Mouse (Mus musculus) frontal cortex, postnatal 25 days (tissue): ENCODE data around the gene Ung.

Experiments used
- DNase-seq, 2 experiments: peaks; one replicate each; pipeline ENCODE4 v3.0.0; 2022; ENCODE audit warnings: low spot score in 2 of 2

The Ung gene

DNA sequence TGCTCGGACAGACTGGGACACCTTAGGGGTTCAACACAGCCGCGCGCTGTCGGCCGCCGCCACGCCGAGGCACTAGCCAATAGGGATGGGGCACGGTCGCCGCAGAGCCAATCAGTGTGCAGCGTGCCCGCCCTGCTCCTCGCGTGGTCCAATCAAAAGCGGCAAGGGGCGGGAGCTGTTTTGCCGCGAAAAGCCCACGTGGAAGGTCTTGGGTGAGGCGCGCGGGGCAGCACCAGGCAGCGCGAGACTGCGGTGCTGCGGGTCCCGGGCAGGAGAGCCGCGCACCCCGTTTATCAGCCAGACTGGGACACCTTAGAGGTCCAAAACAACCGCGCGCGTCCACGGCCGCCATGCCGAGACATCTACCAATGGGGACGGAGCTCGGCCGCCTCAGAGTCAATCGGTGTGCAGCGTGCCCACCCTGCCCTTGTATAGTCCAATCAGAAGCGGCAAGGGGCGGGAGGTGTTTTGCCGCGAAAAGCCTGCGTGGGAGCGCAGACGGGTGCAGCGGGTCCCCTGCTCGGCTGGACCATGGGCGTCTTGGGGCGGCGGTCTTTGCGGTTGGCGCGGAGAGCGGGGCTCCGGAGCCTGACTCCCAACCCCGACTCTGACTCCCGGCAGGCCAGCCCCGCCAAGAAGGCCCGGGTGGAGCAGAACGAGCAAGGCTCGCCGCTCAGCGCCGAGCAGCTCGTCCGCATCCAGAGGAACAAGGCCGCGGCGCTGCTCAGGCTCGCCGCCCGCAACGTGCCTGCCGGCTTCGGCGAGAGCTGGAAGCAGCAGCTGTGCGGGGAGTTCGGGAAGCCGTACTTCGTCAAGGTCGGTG is 723 bp downstream of the Ung start:
- DNase-seq, result peak; percentile 87

DNA sequence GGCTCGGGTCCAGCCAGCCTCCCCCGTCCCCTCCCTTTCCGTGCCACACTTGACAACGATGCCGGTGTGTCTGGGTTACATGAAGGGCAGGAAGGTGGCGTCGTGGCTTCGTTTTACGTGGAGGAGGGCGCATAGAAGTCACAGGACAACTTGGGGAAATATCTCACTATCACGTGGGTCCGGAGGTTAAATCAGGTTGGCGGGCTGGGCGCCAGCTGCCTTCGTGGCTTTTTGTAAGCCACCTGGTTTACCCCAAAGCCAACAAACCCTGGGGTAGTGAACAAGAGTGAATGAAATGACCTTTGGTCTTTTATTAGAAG is 1.3 kb downstream of the Ung start:
- no peak for DNase-seq

DNA sequence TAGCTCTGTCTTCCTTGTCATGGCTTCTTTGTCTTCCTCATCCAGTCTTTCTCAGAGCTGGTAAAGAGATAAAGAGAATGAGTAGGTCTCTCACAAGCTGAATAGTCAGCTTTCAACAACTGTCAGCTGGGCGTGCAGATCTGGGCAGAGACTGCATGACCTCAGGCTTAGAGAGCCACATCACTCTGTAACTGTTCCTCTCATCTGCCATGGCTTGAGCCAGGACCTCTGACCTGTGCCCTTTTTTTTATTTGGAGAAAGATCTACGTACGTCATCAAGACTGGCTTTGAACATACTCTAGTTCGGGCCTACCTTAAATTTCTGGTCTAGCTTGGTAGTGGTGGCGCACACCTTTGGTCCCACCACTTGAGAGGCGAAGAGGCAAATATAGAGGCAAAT is 2.7 kb downstream of the Ung start:
- DNase-seq, result no peak

DNA sequence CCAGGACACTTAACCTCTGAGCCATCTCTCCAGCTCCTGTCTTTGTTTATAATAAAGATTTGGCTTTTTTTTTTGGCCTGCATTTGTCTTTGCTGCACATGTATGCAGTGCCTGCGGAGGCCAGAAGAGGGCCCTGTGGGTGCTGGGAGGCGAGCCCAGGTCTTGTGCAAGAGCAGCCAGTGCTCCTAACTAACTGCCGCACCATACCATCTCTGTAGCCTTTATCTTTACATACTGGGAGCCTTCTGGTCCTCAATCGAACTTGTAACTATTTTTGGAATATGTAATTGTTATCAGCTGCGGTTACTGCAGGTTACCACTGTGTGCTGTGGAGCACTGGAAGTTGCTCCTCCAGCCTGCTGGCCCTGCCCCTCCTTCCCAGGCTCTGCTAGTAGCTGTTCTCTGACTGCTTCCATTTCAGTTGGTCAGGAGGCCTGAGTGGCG is 3.9 kb downstream of the Ung start:
- peak in 1 of 2 experiments; percentile 22 for DNase-seq

DNA sequence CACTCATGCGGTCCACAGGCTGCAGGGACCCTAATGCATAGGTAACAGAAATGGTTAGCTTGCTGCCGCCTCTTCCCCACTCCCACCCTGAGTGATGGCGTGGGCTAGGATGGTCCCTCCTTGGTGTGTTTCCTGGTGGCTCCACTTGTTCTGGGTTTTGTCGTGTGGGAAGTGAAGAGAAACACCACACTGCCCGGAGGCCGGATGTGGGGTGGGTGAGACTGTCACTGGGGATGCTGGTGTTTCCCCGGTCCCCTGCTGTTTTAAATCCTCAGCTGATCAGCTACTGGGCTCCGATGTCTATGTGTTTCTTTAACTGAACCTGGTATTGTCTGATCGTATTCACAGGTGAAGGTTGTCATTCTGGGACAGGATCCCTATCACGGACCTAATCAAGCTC is 5.3 kb downstream of the Ung start:
- no peak for DNase-seq

DNA sequence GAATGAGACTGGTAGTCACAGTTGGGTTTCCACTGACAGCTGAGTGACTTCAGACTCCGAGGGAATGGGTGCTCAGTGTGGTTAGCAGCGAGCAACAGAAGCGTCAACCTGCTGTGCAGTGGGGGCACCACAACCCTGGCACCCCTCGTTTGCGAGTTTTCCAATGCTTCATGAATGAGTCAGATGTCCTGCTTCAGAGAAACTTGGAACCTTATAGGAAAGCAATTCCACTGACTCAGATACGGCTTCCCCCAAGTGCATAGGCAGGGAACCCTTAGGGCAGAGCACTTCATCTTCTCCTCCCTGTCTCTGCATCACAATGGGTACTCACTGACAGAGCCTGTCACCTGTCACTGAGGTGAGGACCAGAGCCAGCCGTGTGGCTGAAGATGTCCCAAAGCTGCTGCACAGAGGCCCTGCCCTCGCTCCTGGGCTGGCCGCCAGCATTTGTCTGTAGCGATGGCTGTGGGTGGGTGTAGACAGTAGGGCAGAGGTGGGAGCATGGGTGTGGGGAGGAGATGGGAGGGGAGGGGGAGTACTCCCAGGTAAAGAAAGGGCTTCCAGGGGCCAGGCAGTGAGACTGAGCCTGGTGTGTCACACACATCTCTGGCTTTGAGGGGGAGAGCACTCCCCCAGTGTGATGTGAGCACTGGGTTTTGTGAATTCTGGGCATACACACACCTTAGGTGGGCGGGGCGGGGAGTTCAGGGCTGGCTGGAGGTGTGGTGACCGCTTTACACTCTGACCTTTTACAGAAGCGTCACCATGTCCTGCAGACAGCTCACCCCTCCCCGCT is 7.5 kb downstream of the Ung start:
- DNase-seq, result no peak

DNA sequence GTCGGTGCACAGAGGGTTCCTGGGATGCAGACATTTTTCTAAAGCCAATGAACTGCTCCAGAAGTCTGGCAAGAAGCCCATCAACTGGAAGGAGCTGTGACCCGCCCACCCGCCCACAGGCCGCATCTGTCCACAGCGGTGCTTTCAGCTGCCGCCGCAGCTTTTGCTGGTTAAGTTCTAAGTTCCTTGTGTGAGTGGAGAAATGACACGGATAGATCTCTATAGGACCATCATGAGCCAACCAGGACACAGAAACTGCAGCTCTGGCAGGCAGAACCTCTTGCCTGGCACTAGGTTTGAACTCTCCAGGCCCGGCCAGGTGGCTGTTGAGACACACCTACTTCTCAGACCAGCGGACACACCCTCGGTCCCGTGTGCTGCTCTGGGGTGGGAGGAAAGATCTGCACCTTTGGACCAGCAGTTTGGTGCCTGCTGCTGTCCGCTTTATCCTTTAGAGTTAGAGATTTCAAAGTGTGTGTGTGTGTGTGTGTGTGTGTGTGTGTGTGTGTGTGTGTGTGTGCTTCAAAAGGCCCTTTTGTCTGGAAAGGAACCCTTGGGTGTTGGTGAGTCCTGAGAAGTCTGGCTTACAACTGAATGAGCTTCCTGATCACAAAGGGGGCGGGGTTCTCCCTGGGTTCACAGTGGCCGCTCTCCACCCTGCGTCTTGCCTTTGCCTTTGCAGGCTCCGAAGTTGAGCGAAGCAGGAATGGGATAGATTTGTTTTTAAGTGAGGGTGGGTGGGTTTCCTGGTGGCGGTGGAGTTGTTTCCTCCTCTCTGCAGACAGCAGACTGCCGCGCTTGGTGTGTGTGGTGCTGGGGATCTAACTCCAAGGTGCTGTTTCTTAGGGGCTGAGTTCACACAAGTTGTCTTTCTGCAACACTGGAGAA is 8.3 kb downstream of the Ung start:
- DNase-seq, result no peak

DNA sequence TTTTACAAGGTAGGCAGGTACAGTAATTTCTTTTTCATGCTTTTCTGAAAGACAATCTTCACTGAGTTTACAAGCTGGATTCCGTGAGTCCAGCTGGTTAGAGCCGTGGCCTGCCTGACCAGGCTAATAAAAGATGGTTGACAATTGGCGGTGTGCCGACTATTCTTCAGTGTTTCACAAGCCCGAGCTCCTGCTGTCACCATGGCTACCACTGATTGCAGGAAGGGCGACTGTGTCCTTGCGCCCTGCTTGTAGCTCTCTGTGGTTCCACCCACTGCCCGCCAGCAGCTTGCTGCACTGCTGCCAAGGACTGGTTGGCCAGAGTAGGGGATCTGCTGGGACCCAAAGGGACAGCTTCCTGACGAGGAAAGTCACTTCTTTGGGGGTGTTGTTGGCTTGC is 9.0 kb downstream of the Ung start:
- peak; percentile 46 to 55 for DNase-seq

DNA sequence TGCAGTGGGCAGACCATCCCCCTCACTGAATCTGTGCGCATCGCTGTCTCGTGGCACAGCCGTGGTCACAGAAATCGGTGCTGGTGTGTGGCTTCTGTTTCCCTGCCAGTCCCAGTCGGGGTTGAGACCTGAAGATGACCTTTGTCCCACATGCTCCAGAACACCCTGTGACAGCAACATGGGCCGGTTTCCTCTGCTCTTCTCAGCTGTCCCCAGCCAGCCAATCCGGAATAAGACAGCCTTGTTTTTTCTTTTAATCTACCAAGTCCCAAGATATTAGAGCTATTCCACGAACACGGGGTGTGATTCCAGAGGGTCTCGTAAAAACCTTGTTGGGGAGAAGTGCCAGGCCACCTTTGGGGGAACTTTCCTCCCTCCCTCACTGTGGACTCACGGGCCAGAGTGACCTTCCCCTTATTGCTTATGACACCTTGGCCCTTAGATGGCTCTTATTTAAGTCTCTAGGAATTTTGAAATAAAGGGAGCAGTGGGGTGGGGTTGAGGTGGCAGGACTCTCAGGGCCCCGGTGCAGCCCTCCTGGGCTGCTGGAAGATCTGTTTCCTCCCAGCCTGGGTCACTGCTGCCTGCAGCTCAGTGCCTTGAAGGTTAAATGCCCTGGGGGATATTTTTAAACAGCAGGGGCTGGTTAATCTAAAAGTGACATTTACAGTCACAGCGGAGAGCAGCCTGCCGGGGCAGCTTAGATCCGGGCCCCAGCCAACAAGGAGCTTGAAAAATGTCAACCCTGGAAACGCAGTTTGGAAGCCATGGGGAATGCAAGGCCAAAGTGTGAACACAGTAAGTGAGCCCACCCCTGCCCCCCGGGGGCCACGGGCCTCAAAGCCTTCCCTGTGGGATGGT is 16.1 kb downstream of the Ung start, which contains the start of gene Acacb:
Gene Acacb (plus strand): TSS at position 508 of the 861 bp plus-strand sequence.
- DNase-seq, result no peak

DNA sequence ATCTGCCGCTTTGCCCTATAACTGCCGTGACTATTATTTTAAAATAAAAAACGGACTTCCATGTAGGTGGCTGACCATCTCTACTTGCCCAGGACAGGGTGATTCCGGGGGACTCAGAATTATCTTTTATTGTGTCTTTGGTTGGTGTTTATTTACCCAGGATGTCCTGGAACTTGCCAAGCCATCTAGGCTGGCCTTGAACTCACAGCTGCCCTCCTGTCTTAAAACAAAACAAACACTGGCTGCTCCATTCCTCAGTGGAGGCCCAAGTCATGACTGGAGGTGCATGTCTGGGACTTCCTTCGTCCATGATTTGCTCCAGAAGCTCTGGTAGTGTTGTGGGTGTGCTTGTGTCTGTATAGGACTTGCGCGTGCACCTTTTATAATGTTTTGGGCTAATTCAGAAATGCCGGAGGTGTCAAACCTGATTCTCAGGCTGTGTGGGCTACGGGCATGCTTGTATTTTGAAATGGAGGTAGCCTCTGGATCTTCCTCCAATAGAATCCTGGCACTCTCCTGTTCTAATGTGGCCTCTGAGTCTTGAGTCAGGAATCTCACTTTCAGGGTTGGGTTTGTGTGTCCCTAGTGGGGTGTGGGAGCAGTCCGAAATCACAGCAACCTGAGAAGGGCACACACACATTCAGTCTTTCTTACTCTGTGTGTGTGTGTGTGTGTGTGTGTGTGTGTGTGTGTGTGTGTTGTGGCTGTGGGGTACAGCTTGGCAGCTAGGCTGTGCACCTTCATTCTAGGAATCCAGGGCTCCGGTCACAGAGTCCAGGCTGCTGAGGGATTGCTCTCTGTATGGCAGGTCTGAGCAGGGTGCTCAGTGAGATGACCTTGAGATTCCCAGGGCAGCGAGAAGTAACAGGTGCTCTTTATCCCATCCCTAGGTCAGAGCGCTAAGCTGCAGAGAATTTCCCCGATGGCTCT is 17.1 kb downstream of the Ung start:
- no peak for DNase-seq

DNA sequence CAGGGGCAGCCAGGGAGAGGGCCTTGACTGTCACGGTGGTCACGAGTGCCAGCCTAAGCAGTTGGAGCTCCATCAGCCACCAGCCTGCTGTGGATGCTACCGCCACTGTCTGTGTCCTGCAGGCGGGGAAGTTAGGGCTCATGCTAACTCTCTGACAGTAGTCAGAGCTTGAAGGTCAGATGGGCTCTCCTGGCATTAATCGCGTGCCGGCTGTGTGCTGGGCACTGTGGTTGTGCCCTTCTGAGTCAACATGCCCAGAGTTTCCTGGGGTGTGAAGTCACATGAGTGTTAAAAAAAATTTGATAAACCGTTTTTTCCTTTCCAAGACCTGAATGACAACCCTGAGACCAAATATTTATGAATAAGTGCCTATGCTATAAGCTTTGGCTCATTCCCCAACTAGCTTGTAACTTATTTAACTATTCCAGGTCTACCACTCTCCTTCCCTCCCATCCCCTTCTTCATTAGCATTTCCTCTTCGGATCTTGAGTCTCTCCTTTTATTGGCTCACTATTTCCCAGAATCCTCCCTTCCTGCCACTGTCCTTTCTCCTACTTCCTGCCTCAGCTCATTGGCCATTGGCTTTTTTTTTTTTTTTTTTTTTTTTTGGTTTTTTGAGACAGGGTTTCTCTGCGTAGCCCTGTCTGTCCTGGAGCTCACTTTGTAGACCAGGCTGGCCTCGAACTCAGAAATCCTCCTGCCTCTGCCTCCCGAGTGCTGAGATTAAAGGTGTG is 22.3 kb downstream of the Ung start:
- no peak for DNase-seq

DNA sequence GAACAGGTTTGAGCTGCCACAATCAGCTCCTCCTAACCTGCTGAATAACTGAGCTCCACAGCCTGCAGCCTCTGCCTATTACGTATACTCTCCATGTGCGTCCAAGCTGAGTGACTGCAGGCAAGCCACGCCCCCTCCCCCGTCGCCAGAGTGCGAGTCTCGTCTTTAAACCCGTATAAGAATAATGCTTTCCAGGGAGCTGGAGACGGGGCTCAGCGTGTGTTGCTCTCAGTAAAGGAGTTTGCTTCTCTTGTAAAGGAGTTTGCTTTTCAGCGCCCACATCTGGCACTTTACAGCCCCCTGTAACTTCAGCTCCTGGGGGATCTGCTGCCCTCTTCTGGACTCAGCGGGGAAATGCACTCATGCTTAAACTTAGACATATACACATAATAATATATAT is 23.3 kb downstream of the Ung start:
- DNase-seq, result no peak

DNA sequence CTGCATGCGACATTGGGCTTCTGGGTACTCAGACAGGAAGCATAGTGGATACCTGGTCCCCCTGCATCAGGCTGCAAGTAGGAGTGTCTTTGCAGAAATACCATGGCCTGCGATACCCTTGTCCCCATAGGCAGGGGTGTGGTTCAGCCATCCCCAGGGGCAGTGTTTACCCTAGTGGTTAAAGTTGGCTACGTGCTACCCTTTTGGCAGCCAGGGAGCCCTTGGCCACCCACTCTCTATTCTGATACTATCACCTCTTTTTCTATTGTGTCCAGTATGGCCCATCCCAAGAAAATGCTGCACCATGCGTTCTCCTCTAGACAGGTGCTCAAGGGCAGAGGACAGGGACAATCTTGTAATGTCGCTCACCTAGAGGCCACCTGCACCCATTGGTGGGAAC is 24.6 kb downstream of the Ung start:
- no peak for DNase-seq

DNA sequence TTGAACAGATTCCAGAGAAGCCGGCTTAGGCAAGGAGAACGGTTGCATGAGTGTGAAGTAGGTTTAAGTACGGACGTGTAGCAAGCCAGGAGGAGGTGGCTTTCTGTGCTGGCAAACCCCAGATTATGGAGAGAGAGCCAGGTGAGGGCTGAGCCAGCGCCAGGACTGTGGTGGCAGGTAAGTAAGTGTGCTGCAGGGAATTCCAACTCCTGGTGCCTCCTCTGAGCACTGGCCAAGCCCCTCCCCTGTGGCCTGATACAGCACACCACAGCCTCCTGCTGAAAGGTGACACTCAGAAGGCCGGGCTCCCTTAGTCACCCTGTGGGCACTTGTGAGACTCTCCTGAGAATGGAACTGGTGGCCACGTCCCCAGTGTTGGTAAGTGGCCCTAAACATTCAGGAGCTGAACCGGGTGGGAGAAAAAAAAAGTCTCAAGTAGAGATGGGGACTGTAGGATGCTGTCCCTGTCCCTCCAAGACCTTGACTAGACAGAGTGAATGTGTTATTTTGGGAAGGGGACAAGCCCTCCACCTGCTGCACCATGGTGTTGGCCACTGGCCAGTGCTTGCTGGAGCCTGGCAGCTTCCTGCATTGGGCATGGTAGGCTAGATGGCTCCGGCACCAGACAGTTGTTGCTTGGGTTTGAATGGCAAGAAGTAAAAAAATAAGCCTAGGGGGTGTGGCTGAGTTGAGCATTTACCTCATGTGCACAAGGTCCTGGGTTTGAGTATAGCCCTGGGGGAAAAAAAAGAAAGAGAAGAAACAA is 25.2 kb downstream of the Ung start:
- DNase-seq, result no peak

DNA sequence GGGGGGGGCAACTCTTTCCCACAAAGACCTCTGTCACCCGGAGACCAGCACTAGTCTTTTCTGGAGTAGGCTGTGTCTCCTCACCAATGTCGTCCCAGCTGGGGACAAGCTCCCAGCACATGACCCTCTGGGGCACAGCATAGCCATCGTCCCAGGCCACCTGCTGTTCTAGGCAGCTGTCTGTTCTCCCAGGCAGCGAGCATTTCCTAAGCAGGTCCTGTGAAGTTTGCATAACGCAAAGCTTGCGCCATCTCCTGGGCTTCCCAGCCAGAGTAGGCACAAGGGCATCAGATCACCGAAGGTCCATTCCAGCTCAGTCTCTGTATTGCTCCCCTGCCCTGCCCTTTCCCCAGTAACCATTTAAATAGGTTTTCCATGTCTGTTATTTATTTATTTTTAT is 27.1 kb downstream of the Ung start:
- DNase-seq, result no peak

DNA sequence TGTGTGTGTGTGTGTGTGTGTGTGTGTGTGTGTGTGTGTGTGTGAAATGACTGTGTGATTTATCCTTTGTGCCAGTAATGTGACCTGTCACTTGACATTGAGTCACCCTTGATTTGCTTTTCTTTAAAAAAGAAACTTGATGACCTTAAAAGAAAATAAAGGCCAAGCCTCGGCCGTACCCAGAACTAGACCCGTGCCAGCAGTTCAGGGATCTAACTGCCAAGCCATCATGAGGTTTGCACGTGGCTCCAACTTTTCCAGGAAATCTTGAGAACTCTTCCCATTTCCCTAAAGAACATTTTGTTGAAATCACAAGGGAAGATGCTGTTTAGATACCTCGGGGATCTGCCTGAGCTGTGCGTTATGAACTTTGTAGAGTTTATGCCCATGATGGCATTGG is 31.2 kb downstream of the Ung start:
- no peak for DNase-seq

DNA sequence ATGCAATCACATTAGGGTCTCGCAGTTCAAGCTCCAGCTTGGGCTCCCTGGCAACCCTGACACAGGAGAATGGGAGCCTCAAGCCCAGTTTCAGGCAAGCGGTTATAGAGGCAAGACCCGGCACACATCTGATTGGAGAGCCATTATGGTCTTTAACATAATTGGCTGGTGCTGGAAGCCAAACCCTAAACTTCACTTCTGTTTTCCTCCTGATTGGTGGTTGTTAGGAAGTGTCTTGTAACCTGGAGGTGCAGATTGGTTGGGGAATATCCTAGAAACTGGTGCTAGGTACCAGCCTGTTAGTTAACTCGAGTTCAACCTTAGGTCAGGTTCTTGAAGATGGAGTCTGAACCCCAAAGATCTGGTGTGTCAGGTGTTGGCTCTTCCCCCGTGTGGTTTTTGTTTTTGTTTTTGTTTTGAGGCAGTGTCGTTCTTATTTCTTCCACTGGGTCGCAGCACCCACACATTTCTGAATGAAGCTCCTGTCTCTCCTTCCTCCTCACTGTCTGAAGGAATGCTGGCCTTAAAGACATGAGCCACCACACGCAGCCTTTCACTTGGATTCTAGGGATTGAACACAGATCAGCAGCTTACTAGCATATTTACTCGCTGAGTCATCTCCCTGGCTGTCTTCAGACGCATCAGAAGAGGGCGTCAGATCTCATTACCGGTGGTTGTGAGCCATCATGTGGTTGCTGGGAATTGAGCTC is 32.1 kb downstream of the Ung start:
- no peak for DNase-seq

DNA sequence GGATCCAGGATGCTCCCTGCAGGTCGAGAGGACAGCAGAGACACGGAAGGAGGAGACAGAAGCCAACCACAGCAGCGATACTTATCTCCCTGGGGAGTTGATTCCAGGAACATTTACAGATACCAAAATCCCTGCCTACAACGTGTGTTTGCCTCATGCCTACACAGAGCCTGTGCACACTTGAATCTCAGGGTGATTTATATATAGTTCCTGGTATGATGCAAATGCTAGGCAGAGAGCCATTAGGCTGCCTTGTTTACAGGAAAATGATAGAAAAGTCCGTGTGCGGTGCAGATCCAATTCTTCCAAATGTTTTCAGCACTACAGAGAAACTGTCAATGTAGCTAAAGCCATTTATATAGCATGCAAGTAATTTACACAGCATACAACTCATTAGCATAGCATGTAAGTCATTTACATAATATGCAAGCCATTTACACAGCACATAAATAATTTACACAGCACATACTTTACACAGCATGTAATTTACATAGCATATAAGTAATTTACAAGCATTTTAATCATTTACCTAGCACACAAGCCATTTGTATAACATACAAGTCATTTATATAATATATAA is 33.0 kb downstream of the Ung start:
- no peak for DNase-seq
